Mouse (Mus musculus) megakaryocyte progenitor cell, adult 5-6 weeks (primary cell): ENCODE results near the gene Atp2a3. TPM values are rescaled to one million over a fixed set of nuclear protein-coding genes. Genes with fewer than 3 reads are reported as not detected.

ENCODE experiments used
- ATAC-seq: replicated peaks from 2 replicates; pipeline ENCODE4 v1.8.0; 2016; ENCODE audit warnings: mild to moderate bottlenecking, moderate TSS enrichment, inconsistent platforms; ENCODE audit not compliant: poor library complexity
- total RNA-seq, 2 experiments: library from RNA; stranded (forward) in 1 of 2; stranded (reverse) in 1 of 2; fragments of 157-497, 149-512 nt in 1 of 2; fragments of 200-1000 nt in 1 of 2; gene quantifications; 2 replicates each; pipeline versions ENCODE4 v1.2.3 to v1.2.4; 2015 to 2017

The Atp2a3 gene
- total RNA-seq (2015) (52.1 and 63.7 TPM in 2 replicates), total RNA-seq (2017) (74.9 and 82.5 TPM in 2 replicates)

GRCm38 (mm10) chr11:72961072-72961980 is at the start of gene Atp2a3:
Gene Atp2a3 (plus strand): TSS chr11:72961169.
- ATAC-seq = peak; percentile 65

- ATAC-seq = no peak
Observed at GRCm38 (mm10) chr11:72917299-72917996, 43.5 kb upstream of the Atp2a3 start.

- no peak for ATAC-seq
Observed at GRCm38 (mm10) chr11:72923116-72923515, 37.9 kb upstream of the Atp2a3 start.

- no peak for ATAC-seq
Observed at GRCm38 (mm10) chr11:72924458-72924857, 36.5 kb upstream of the Atp2a3 start.

- ATAC-seq = no peak
Observed at GRCm38 (mm10) chr11:72925067-72925466, 35.9 kb upstream of the Atp2a3 start.

- peak; percentile 89 for ATAC-seq
Observed at GRCm38 (mm10) chr11:72926226-72926890, 34.6 kb upstream of the Atp2a3 start.

GRCm38 (mm10) chr11:72928516-72928915 is 32.5 kb upstream of the Atp2a3 start:
- ATAC-seq = no peak

GRCm38 (mm10) chr11:72940208-72941143 is 20.5 kb upstream of the Atp2a3 start:
- peak; percentile 96 for ATAC-seq

- ATAC-seq = no peak
Observed at GRCm38 (mm10) chr11:72944996-72945793, 15.8 kb upstream of the Atp2a3 start.

GRCm38 (mm10) chr11:72945875-72946559 is 15.0 kb upstream of the Atp2a3 start:
- ATAC-seq = peak; percentile 79

- ATAC-seq = peak; percentile 10; the same call in 1 of the 2 replicates
Observed at GRCm38 (mm10) chr11:72946560-72947119, 14.3 kb upstream of the Atp2a3 start.

- ATAC-seq = no peak
Observed at GRCm38 (mm10) chr11:72947840-72948239, 13.1 kb upstream of the Atp2a3 start.

GRCm38 (mm10) chr11:72948254-72948653 is 12.7 kb upstream of the Atp2a3 start:
- ATAC-seq = no peak

- no peak for ATAC-seq
Observed at GRCm38 (mm10) chr11:72951137-72952000, 9.6 kb upstream of the Atp2a3 start.

GRCm38 (mm10) chr11:72952226-72952625 is 8.7 kb upstream of the Atp2a3 start:
- ATAC-seq = no peak

GRCm38 (mm10) chr11:72952697-72953096 is 8.3 kb upstream of the Atp2a3 start:
- no peak for ATAC-seq

- no peak for ATAC-seq
Observed at GRCm38 (mm10) chr11:72953116-72953439, 7.9 kb upstream of the Atp2a3 start.
